Mouse (Mus musculus): ENCODE measurements around the gene Mmp28. TPM values are rescaled to one million over a fixed set of nuclear protein-coding genes. Genes with fewer than 3 reads are reported as not detected.

Mmp28 gene
- polyA plus RNA-seq, 1 experiment from 2014 or later: 2.1 TPM

- Histone ChIP-seq H3K9me3 (ENCODE audit: control insufficient read depth) (no peaks in the 10 kb centered on the region), H3K4me1 (replicated peaks; ENCODE audit: control insufficient read depth, insufficient read depth, low read length) (no peaks in the 10 kb centered on the region), H3K36me3 (ENCODE audit: control insufficient read depth, insufficient read depth) (no peaks in the 10 kb centered on the region), H3K27ac (ENCODE audit: low read depth, low read length) (no peak overlapping the region), H3K9ac (ENCODE audit: low read depth, low read length) (no peak overlapping the region), H3K4me2 (replicated peaks; ENCODE audit: low read depth) (peak overlapping the region; percentile 52), H3K4me3 (ENCODE audit: low read depth, low read length) (peak overlapping the region; percentile 15; the same call in 1 of the 2 replicates), H3K27me3 (replicated peaks; ENCODE audit: control insufficient read depth, insufficient read depth, low read length) (peaks cover 19% of the 10 kb centered on the region)
- WGBS: 16% methylated on average over 28 of the region's 29 CpGs
- TF ChIP-seq CTCF (IDR thresholded peaks at IDR 0.05; ENCODE audit: low read depth): peak; percentile 87
- ATAC-seq: no peak
Measured at GRCm38 (mm10) chr11:83442596-83443267, 20.1 kb downstream of the Mmp28 start.

DNA sequence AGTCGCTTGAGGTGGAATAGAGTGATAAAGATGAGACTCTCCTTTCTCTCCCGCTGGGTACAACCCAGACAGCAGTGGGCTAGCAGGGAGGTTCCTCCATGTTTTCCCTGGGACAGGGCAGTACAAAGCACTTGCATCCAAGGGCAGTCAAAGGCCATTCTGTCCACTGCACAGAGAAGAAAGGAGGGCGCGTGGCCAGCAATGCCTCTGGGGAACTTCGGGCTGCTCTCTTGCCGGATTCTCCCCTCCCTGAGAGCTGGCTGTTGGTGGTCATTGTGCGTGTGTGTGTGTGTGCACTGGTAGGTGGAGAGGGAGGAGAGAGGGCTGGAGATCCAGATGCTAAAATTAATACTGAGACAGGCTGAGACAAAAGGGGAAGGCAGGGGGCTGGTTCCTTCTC is 21.6 kb downstream of the Mmp28 start:
- H3K4me1 ChIP-seq (replicated peaks; ENCODE audit: control insufficient read depth, insufficient read depth, low read length): no peaks in the 10 kb centered on the region
- TF ChIP-seq CTCF (IDR thresholded peaks at IDR 0.05; ENCODE audit: low read depth): no peak
- 42% methylated on average over 7 of the region's 7 CpGs for WGBS
- no peak for ATAC-seq
- H3K4me2 ChIP-seq (replicated peaks; ENCODE audit: low read depth): peak overlapping the region; percentile 89
- H3K27me3 ChIP-seq (replicated peaks; ENCODE audit: control insufficient read depth, insufficient read depth, low read length): peaks cover 19% of the 10 kb centered on the region
- no peak overlapping the region for H3K27ac ChIP-seq (ENCODE audit: low read depth, low read length)
- H3K9me3 ChIP-seq (ENCODE audit: control insufficient read depth): no peaks in the 10 kb centered on the region
- 0 out of 2 replicates have a peak overlapping the region, but pooled peaks have one; percentile 66 for H3K4me3 ChIP-seq (ENCODE audit: low read depth, low read length)
- no peak overlapping the region for H3K9ac ChIP-seq (ENCODE audit: low read depth, low read length)
- H3K36me3 ChIP-seq (ENCODE audit: control insufficient read depth, insufficient read depth): no peaks in the 10 kb centered on the region

DNA sequence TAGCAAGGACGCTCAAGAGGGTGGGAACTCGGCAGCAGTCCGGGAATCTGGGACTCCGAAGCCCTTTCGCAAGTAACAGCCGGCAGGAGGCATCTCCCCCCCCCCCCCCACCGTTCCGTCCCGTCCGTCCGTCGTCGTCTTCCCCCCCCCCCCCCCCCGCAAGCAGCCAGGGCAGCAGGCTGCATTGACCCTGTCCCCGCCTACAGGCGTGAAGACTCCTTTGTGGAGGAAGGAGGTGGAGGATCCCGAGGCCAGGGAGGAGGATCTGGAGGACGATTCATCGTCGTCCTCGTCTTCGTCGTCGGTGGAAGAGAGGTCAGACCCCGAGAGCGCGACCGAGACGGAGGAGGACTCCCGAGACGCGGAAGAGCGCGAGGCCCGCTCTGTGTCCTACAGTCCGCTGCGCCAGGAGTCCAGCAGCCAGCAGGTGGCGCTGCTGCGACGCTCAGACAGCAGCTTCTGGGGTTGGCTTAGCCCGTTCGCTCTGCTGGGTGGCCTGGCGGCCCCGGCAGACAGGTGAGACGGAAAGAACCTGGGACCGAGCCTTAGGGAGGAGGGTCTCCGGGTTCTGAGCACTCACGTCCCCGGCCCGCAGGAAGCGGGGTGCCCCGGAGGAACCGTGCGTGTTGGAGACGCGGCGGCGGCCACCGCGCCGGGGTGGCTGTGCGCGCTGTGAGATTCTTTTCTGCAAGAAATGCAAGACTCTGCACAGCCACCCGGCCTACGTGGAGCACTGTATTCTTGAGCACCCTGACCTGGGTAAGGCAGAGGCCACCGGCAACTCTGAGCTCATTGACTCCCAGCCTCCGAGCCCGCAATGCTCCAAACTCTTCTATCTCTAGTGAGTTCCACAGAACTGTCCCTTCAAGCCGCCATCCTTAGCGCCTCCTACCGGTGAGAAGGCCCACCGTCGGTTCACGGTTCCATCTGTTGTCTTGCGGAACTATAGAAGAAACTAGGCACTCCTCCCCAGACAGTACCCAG is 22.5 kb downstream of the Mmp28 start:
- peak overlapping the region; percentile 89 for H3K4me2 ChIP-seq (replicated peaks; ENCODE audit: low read depth)
- no peak overlapping the region for H3K27ac ChIP-seq (ENCODE audit: low read depth, low read length)
- H3K27me3 ChIP-seq (replicated peaks; ENCODE audit: control insufficient read depth, insufficient read depth, low read length): peaks cover 19% of the 10 kb centered on the region
- no peaks in the 10 kb centered on the region for H3K9me3 ChIP-seq (ENCODE audit: control insufficient read depth)
- no peaks in the 10 kb centered on the region for H3K36me3 ChIP-seq (ENCODE audit: control insufficient read depth, insufficient read depth)
- TF ChIP-seq CTCF (IDR thresholded peaks at IDR 0.05; ENCODE audit: low read depth): peak; percentile 98
- no peaks in the 10 kb centered on the region for H3K4me1 ChIP-seq (replicated peaks; ENCODE audit: control insufficient read depth, insufficient read depth, low read length)
- peak; percentile 94 for ATAC-seq
- WGBS: under 1% methylated on average over 65 of the region's 75 CpGs
- peak overlapping the region; percentile 50 for H3K9ac ChIP-seq (ENCODE audit: low read depth, low read length)
- H3K4me3 ChIP-seq (ENCODE audit: low read depth, low read length): peak overlapping the region; percentile 66

- H3K27ac ChIP-seq (ENCODE audit: low read depth, low read length): no peak overlapping the region
- peaks cover 11% of the 10 kb centered on the region for H3K27me3 ChIP-seq (replicated peaks; ENCODE audit: control insufficient read depth, insufficient read depth, low read length)
- H3K4me3 ChIP-seq (ENCODE audit: low read depth, low read length): peak overlapping the region; percentile 66
- 0 out of 2 replicates have a peak overlapping the region, but pooled peaks have one; percentile 50 for H3K9ac ChIP-seq (ENCODE audit: low read depth, low read length)
- TF ChIP-seq CTCF (IDR thresholded peaks at IDR 0.05; ENCODE audit: low read depth): no peak
- no peaks in the 10 kb centered on the region for H3K4me1 ChIP-seq (replicated peaks; ENCODE audit: control insufficient read depth, insufficient read depth, low read length)
- ATAC-seq: no peak
- no peaks in the 10 kb centered on the region for H3K36me3 ChIP-seq (ENCODE audit: control insufficient read depth, insufficient read depth)
- WGBS: 20% methylated on average over 11 of the region's 11 CpGs
- no peaks in the 10 kb centered on the region for H3K9me3 ChIP-seq (ENCODE audit: control insufficient read depth)
- H3K4me2 ChIP-seq (replicated peaks; ENCODE audit: low read depth): peak overlapping the region; percentile 89
Measured at GRCm38 (mm10) chr11:83439426-83440060, 23.3 kb downstream of the Mmp28 start.

DNA sequence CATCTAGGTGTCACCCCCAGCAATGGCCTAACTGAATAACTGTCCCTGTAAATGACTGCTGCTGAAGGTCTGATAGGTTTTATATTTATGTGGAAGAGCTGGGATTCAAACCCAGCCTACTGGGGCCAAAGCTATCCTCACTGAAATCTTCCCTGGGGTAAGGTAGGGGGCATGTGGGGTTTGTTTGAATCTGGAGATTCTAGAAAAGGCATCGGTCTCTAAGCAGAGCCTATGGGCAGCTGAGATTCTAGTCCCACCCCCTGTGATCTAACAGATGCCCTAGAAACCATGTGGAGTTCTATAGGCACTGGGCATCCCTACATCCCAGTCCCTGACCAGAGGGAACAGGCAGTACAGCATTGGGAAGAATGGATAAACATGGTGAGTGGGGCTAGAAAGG is 25.5 kb downstream of the Mmp28 start, which contains the start of gene 1700020L24Rik:
Gene 1700020L24Rik (plus strand): TSS at position 301 of the 400 bp plus-strand sequence.
- Histone ChIP-seq H3K27ac (ENCODE audit: low read depth, low read length) (no peak within 1 kb of the TSS), H3K9me3 (ENCODE audit: control insufficient read depth) (no peaks in the 10 kb centered on the region), H3K36me3 (ENCODE audit: control insufficient read depth, insufficient read depth) (no peaks in the 10 kb centered on the region), H3K4me1 (replicated peaks; ENCODE audit: control insufficient read depth, insufficient read depth, low read length) (no peaks in the 10 kb centered on the region), H3K27me3 (replicated peaks; ENCODE audit: control insufficient read depth, insufficient read depth, low read length) (peaks cover 6% of the 10 kb centered on the region; the same call in 1 of the 2 replicates), H3K4me3 (ENCODE audit: low read depth, low read length) (no peak within 1 kb of the TSS), H3K9ac (ENCODE audit: low read depth, low read length) (no peak within 1 kb of the TSS), H3K4me2 (replicated peaks; ENCODE audit: low read depth) (no peak within 1 kb of the TSS)
- 90% methylated on average over 1 of the region's 1 CpGs for WGBS
- TF ChIP-seq CTCF (IDR thresholded peaks at IDR 0.05; ENCODE audit: low read depth): no peak
- no peak for ATAC-seq
